Mouse (Mus musculus): Measurements from ENCODE around the gene Nuak2. TPM values are rescaled to one million over a fixed set of nuclear protein-coding genes. Genes with fewer than 3 reads are reported as not detected.
"Not testable (repeated sequence)": the region's sequence is repeated elsewhere in the genome, so short reads cannot be mapped to it uniquely, and the experiment has no call there.

The Nuak2 gene
- total RNA-seq, 4 experiments from 2014 or later: 3.8 to 11.9 (median 5.2) TPM

GRCm38 (mm10) chr1:132328565-132328964, 12.6 kb downstream of the Nuak2 start:
- no peak for DNase-seq

DNA sequence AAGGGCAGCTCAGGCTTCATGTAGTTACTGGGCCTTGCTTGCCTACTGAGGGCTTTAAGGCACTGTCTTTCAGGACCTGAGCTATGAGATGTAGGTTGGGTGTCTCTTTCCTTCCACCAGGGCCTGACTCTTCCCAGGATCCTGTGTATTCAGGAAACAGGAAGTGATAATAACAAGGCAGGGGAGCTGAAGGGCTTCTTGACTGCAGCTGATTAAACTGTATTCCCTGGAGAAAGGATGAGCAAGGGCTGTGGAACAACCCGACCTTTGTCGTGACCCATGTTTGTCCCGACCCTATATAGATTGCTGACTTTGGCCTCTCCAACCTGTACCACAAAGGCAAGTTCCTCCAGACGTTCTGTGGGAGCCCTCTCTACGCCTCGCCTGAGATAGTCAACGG, 13.7 kb downstream of the Nuak2 start:
- no peak for DNase-seq

DNA sequence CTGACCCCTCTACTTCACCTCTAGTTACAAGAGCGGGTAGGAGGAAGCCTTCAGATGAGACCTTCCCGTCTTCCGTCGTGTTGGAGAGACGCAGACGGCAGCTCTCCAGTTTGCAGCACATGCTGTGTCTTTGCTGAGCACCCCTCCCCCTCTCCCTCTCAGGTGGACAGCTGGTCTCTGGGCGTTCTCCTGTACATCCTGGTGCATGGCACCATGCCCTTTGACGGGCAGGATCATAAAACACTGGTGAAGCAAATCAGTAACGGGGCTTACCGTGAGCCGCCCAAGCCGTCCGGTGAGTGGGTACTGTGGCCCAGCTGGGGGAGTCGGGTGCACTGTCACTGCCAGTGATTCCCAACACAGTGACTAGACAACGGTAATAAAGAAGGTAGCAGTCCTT, 14.5 kb downstream of the Nuak2 start:
- DNase-seq: no peak

DNA sequence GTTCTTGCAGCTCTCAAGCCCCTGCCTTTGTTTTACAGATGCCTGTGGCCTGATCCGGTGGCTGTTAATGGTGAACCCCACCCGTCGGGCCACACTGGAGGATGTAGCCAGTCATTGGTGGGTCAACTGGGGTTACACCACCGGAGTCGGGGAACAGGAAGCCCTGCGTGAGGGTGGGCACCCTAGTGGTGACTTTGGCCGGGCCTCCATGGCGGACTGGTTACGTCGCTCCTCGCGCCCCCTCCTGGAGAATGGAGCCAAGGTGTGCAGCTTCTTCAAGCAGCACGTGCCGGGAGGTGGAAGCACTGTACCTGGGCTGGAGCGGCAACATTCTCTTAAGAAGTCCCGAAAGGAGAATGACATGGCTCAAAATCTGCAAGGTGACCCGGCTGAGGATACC, 15.4 kb downstream of the Nuak2 start:
- DNase-seq: no peak

- DNase-seq: no peak
These were observed 17.3 kb downstream of the Nuak2 start for GRCm38 (mm10) chr1:132333201-132333600.

GRCm38 (mm10) chr1:132333675-132334141, 17.8 kb downstream of the Nuak2 start:
- DNase-seq: no peak

- no peak for DNase-seq
These were observed 18.4 kb downstream of the Nuak2 start for GRCm38 (mm10) chr1:132334178-132334801.

- no peak for DNase-seq
These were observed 19.5 kb downstream of the Nuak2 start for GRCm38 (mm10) chr1:132335378-132335965.

GRCm38 (mm10) chr1:132336921-132337320, 21.0 kb downstream of the Nuak2 start:
- DNase-seq: no peak

DNA sequence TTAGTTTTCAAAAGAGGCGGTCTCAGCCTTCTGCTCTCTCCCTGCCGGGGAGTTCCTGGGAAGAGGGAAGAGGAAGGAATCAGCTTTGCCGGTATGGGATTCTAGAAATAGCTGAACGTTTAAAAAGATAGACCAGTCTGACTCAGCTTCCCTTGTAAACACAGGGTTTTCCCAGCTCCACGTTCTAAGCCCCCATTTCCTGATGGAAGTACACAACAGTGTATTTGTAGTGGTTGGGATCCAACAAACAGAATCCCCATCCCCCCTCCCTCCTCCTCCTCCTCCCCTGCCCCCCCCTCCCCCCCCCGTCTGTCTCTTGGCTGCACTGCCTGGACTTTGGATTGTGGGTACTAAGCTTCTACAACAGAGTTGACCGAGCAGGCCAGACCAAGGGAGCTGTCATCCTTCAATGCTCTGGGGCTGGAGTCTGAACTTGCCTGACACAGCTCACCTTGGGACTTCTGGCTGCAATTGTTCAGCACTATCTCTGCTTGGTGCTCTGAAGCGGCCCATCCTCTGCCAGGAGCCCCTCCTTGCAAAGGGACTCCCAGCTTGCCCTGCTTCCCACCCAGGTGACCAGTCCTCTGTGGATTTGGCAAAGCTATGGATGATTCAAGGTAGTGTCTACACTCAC, 22.2 kb downstream of the Nuak2 start:
- DNase-seq: no peak

- peak; percentile 66 for DNase-seq
These were observed 26.0 kb downstream of the Nuak2 start for GRCm38 (mm10) chr1:132341731-132342501.

DNA sequence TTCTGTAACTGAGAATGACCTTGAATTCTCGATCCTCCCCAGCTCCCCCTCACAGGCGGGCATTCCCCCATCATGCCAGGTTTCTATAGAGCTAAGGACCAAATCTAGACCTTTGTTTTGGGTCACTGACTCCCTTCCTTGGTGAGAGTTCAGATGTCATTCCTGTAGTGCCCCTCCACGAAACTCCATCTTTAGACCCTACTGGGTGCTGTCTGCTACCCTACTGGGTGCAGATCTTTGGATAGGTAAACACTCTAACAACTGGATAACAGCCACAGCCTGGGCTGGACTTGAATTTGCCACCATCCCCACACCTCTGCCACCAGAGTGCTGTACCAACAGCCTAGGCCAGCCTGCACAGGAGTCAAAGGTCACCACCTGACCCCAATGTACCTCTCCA, 26.6 kb downstream of the Nuak2 start:
- no peak for DNase-seq

- DNase-seq: no peak
These were observed 27.3 kb downstream of the Nuak2 start for GRCm38 (mm10) chr1:132343191-132343590.

DNA sequence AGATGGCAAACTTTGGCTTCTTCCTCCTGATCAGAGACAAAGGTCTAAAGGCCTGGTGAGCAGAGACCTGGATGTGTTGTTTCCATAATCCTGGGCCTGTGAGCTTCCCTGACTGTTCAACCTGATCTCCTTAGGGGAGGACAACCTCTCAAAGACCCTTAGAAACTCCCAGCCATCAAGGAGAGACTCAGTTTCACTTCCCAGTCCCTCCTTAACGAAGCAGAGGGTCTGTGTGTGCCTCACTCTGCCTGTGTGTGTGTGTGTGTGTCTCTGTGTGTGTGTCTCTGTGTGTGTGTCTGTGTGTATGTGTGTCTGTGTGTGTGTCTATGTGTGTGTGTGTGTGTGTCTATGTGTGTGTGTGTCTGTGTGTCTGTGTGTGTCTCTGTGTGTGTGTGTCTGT, 27.7 kb downstream of the Nuak2 start:
- DNase-seq: no peak

DNA sequence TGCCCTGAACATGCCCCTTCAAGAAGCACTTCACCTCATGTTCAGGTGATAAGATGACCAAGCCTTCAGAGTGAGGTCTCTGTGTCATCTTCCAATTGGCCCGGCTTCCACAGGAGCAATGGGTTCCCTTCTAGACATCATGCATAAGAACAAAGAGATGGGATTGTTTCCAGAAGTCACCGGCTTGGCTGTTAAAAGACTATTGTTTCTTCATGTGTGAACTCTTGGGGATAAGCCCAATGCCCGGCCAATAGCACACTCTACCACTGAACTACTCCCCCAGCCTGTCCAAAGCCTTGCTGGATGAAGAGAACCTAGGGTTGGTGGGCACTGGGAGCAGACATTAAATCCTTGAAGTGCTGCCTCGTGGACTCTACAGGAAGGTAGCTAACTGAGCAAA, 29.6 kb downstream of the Nuak2 start:
- DNase-seq: no peak

- no peak for DNase-seq
These were observed 30.4 kb downstream of the Nuak2 start for GRCm38 (mm10) chr1:132346134-132346851.

DNA sequence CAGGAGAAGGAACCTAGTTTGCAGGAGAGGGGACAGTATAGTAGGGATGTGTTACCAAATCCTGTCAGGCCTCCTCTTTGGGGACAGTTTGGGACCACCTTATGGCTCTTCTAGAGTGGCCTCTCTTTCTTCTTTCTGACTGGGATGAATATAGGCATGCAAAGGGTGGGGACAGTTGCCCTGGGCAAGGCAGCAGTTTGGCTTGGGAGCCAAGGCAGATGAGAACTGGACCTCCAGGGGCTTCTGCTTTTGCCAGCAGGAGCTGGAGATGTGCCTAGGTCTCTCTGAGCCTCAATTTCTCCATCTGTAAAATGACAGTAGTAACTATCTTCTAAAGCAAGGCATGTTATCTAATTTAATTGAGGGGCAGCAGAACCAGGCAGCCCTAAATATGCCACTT, 31.0 kb downstream of the Nuak2 start:
- DNase-seq: no peak

DNA sequence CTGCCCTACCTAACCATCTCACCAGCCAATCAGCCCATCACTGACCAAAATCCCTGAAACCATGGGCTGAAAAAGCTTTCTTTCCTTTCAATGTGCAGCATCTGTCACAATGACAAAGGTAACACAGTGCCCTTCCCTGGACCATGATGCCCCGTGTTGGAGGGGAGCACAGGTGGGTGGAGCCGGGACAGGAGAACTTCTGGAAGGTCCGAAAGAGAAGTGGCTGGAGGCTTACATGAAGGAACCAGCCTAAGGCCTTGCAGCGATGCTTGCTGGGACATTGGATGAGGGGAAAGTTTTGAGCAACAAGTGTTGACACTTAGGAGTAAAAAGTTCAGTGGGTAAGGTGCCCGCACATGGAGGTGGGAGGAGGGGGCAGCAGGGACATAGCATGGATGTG, 32.5 kb downstream of the Nuak2 start:
- DNase-seq: no peak

DNA sequence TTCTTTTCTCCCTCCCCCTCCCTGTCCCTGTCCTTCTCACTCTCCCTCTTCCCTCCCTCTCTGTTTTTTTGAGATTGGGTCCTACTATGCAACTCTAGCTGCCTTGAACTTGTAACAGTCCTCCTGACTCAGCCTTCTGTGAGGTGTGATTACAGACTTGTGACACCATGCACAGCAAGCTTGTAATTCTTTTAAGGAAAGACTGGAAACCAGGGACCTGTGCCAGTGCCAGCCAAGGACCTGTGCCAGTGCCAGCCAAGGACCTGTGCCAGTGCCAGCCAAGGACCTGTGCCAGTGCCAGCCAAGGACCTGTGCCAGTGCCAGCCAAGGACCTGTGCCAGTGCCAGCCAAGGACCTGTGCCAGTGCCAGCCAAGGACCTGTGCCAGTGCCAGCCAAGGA, 33.1 kb downstream of the Nuak2 start:
- not testable (repeated sequence) for DNase-seq

DNA sequence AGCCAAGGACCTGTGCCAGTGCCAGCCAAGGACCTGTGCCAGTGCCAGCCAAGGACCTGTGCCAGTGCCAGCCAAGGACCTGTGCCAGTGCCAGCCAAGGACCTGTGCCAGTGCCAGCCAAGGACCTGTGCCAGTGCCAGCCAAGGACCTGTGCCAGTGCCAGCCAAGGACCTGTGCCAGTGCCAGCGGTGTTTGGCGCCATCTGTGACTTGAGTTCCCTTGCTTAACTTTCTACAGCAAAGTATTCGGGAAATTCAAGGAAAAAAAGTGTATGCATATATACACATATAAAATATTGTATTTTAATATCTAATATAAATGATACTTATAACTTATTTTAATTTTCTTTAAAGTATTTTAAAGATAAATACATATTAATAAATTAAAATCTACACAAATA, 33.7 kb downstream of the Nuak2 start:
- not testable (repeated sequence) for DNase-seq

DNA sequence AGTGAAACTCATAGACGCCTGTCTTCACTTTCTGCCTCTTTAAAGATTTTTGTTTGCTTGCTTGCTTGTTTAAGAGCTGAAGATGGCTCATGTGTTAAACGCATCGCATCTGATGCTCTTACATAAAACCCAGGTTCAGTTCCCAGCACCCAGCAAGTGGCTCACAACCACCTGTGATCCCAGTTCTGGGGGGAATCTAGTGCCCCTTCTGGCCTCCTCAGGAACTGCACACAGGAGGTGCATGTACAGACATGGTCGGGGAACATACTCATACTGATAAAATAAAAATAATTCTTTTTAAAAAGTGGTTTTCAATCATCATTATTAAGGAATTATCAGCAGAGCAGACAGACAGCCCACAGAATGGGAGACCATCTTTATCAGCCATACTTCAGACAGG, 35.1 kb downstream of the Nuak2 start:
- DNase-seq: no peak

- DNase-seq: no peak
These were observed 37.5 kb downstream of the Nuak2 start for GRCm38 (mm10) chr1:132353389-132353788.

DNA sequence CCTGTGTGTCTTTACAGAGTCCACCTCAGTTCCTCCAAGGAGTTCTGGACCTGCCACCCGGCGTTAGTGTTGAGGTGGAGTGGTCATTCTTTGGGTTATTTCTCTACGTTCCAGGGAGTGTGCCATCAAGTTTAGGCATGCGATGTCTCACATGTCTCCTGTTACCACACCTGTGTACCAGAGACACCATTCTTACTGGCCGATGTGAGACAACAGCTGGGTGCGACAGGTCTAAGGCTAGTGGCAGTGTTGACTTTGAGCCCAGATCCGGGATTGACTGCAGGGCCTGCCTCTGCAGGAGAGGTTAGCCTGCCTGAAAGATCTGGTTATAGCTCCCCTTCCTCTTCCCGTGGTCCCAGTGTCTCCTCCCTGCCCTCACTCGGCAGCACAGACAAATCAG, 38.3 kb downstream of the Nuak2 start:
- no peak for DNase-seq
